Mouse (Mus musculus) stomach, embryonic 16.5 days (tissue): Measurements from ENCODE around the gene Olfr96. TPM values are rescaled to one million over a fixed set of nuclear protein-coding genes. Genes with fewer than 3 reads are reported as not detected.

Source experiments
- ATAC-seq: fragments of 200-750 bp; cut with Nextera tagmentation; 2 replicates; pipeline ENCODE4 v1.8.0; 2017; ENCODE audit warnings: moderate number of reproducible peaks, moderate TSS enrichment; ENCODE audit not compliant: insufficient read depth, low FRiP score
- H3K27ac ChIP-seq: fragments of 300-500 bp; sonication (generic); 2 replicates; pipeline ENCODE4 v1.5.1; 2014; ENCODE audit warnings: low read length
- H3K27me3 ChIP-seq: fragments of 300-500 bp; sonication (generic); 2 replicates; pipeline ENCODE4 v1.6.1; 2014; ENCODE audit warnings: low read length, control low read depth, mixed read lengths; ENCODE audit not compliant: control insufficient read depth, insufficient read depth
- H3K36me3 ChIP-seq: fragments of 300-500 bp; sonication (generic); 2 replicates; pipeline ENCODE4 v1.6.1; 2014; ENCODE audit warnings: low read length; ENCODE audit not compliant: control insufficient read depth, insufficient read depth
- H3K4me1 ChIP-seq: fragments of 300-500 bp; sonication (generic); 2 replicates; pipeline ENCODE4 v1.6.1; 2014; ENCODE audit warnings: low read length, control low read depth, mixed read lengths; ENCODE audit not compliant: control insufficient read depth, insufficient read depth
- H3K4me2 ChIP-seq: fragments of 300-500 bp; sonication (generic); 2 replicates; pipeline ENCODE4 v1.6.1; 2014; ENCODE audit warnings: low read depth, low read length, mixed read lengths
- H3K4me3 ChIP-seq: fragments of 300-500 bp; sonication (generic); replicated peaks from 2 replicates; pipeline ENCODE4 v1.5.1; 2014; ENCODE audit warnings: mild to moderate bottlenecking, low read length
- H3K9ac ChIP-seq: fragments of 300-500 bp; sonication (generic); 2 replicates; pipeline ENCODE4 v1.6.1; 2014; ENCODE audit warnings: low read length
- H3K9me3 ChIP-seq: fragments of 300-500 bp; sonication (generic); replicated peaks from 2 replicates; pipeline ENCODE4 v1.6.1; 2016; ENCODE audit warnings: low read length, control low read depth; ENCODE audit not compliant: control insufficient read depth
- WGBS: fragments of 180-500 bp; shearing (Covaris S2); extraction: QIAGEN DNeasy Blood & Tissue Kit; methylation state at CpG from one replicate; pipeline ENCODE4 v1.1.7; 2014; 5-methylcytosine and 5-hydroxymethylcytosine counted together
- polyA plus RNA-seq: library from polyadenylated mRNA; unstranded; fragments of >200 nt; fragmentation: Nextera tagmentation; extraction: Ambion mirVana; gene quantifications from 2 replicates; pipeline ENCODE4 v1.2.1, GENCODE M21; 2015

Gene Olfr96
- polyA plus RNA-seq, 1 experiment from 2014 or later: not detected

- 12% methylated on average over 1 of the region's 1 CpGs for WGBS
- Histone ChIP-seq H3K9ac (no peak overlapping the region), H3K27ac (no peak overlapping the region), H3K4me1 (no peaks in the 10 kb centered on the region), H3K27me3 (no peaks in the 10 kb centered on the region), H3K36me3 (no peaks in the 10 kb centered on the region), H3K9me3 (no peaks in the 10 kb centered on the region), H3K4me2 (no peak overlapping the region), H3K4me3 (no peak overlapping the region)
- ATAC-seq: peak; percentile 50; the same call in 1 of the 2 replicates
Observed at GRCm38 (mm10) chr17:37250544-37250943, 30.6 kb downstream of the Olfr96 start.

GRCm38 (mm10) chr17:37263626-37264025 lies 43.7 kb downstream of the Olfr96 start, which contains the start of gene Olfr98:
Gene Olfr98, minus strand, starts transcription at chr17:37263749.
- Histone ChIP-seq H3K4me1 (no peaks in the 10 kb centered on the region), H3K27ac (no peak within 1 kb of the TSS), H3K36me3 (no peaks in the 10 kb centered on the region), H3K27me3 (no peaks in the 10 kb centered on the region), H3K4me2 (no peak within 1 kb of the TSS), H3K9ac (no peak within 1 kb of the TSS), H3K9me3 (no peaks in the 10 kb centered on the region), H3K4me3 (no peak within 1 kb of the TSS)
- ATAC-seq: no peak
- 90% methylated on average over 1 of the region's 1 CpGs for WGBS

- no peaks in the 10 kb centered on the region for H3K36me3 ChIP-seq
- peak within 1 kb of the TSS; percentile 67 for H3K9ac ChIP-seq
- no peaks in the 10 kb centered on the region for H3K27me3 ChIP-seq
- no peak within 1 kb of the TSS for H3K27ac ChIP-seq
- peak; percentile 91 for ATAC-seq
- peak within 1 kb of the TSS; percentile 66 for H3K4me3 ChIP-seq
- no peaks in the 10 kb centered on the region for H3K4me1 ChIP-seq
- 2% methylated on average over 26 of the region's 26 CpGs for WGBS
- H3K9me3 ChIP-seq: no peaks in the 10 kb centered on the region
- peak within 1 kb of the TSS; percentile 94 for H3K4me2 ChIP-seq
Observed at GRCm38 (mm10) chr17:37270058-37270701, 50.2 kb downstream of the Olfr96 start, which contains the start of gene H2-M3. Gene H2-M3, plus strand, starts transcription at chr17:37270220.

- Histone ChIP-seq H3K4me2 (peak overlapping the region; percentile 94), H3K27ac (no peak overlapping the region), H3K4me3 (peak overlapping the region; percentile 66), H3K36me3 (no peaks in the 10 kb centered on the region), H3K27me3 (no peaks in the 10 kb centered on the region), H3K9me3 (no peaks in the 10 kb centered on the region), H3K9ac (peak overlapping the region; percentile 67; the same call in 1 of the 2 replicates), H3K4me1 (no peaks in the 10 kb centered on the region)
- ATAC-seq: peak; percentile 45; the same call in 1 of the 2 replicates
- WGBS: 54% methylated on average over 8 of the region's 8 CpGs
Observed at GRCm38 (mm10) chr17:37270702-37271092, 50.8 kb downstream of the Olfr96 start.

DNA sequence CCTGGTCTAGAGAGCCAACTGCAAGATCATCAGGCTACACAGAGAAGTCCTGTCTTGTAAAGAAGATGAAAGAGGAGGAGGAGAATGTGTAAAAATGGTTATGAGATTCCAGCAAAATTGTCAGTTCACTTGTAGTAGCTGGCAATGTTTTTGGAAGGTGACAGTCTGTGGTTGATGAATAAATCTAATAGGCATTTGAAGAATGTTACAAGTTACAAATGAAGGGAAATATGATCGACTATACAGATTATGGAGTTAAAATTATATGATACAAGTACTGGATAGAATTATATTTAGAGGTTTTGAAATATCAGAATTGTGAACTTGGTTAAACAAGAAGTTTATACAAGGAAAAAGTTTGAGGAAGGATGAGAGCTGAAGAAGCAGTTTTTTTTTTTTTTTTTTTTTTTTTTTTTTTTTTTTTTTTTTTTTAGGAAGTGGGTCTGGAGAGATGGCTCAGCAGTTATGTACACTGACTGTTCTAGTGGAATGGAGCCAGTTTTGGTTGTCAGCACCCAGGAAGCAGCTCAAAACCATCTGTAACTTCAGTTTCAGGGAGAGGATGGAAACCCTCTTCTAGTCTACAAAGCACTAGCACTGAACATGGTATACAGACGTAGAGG lies 55.8 kb downstream of the Olfr96 start:
- Histone ChIP-seq H3K4me1 (no peaks in the 10 kb centered on the region), H3K9me3 (no peaks in the 10 kb centered on the region), H3K9ac (no peak overlapping the region), H3K4me3 (no peak overlapping the region), H3K4me2 (no peak overlapping the region), H3K27ac (no peak overlapping the region), H3K36me3 (no peaks in the 10 kb centered on the region), H3K27me3 (no peaks in the 10 kb centered on the region)
- WGBS: 76% methylated on average over 2 of the region's 2 CpGs
- ATAC-seq: no peak

Other genes starting within 250 kb of the Olfr96 start
- not detected in 2 replicates for gene 2410137M14Rik, start 238.9 kb upstream of the Olfr96 start, polyA plus RNA-seq
- 0.35 and 0.43 TPM in 2 replicates for gene H2-M5, start 230.6 kb upstream of the Olfr96 start, polyA plus RNA-seq
- 40.9 and 50.3 TPM in 2 replicates for gene Zfp57, start 219.0 kb upstream of the Olfr96 start, polyA plus RNA-seq
- gene Mog, start 196.7 kb upstream of the Olfr96 start, polyA plus RNA-seq: 0.21 TPM in 1 of 2 replicates, not detected in the other
- 7.2 and 7.5 TPM in 2 replicates for gene Gabbr1, start 174.2 kb upstream of the Olfr96 start, polyA plus RNA-seq
- not detected in 2 replicates for gene Olfr90, start 131.6 kb upstream of the Olfr96 start, polyA plus RNA-seq
- gene Olfr91, start 121.9 kb upstream of the Olfr96 start, polyA plus RNA-seq: not detected in 2 replicates
- gene Olfr92, start 100.1 kb upstream of the Olfr96 start, polyA plus RNA-seq: not detected in 2 replicates
- not detected in 2 replicates for gene Olfr93, start 58.7 kb upstream of the Olfr96 start, polyA plus RNA-seq
- not detected in 2 replicates for gene Ubd, start 26.3 kb upstream of the Olfr96 start, polyA plus RNA-seq
- gene Olfr94, start 19.2 kb upstream of the Olfr96 start, polyA plus RNA-seq: not detected in 2 replicates
- gene Olfr95, start 7.0 kb upstream of the Olfr96 start, polyA plus RNA-seq: not detected in 2 replicates
- gene Olfr97, start 17.2 kb downstream of the Olfr96 start, polyA plus RNA-seq: not detected in 2 replicates
- gene Olfr98, start 43.6 kb downstream of the Olfr96 start, polyA plus RNA-seq: not detected in 2 replicates
- gene H2-M3, start 50.1 kb downstream of the Olfr96 start, polyA plus RNA-seq: 3.2 and 4.0 TPM in 2 replicates
- not detected in 2 replicates for gene Olfr99, start 63.3 kb downstream of the Olfr96 start, polyA plus RNA-seq
- not detected in 2 replicates for gene Olfr101, start 84.2 kb downstream of the Olfr96 start, polyA plus RNA-seq
- gene Olfr102, start 96.9 kb downstream of the Olfr96 start, polyA plus RNA-seq: not detected in 2 replicates
- not detected in 2 replicates for gene Olfr103, start 119.6 kb downstream of the Olfr96 start, polyA plus RNA-seq
- gene Olfr104-ps, start 139.4 kb downstream of the Olfr96 start, polyA plus RNA-seq: not detected in 2 replicates
- gene Olfr105-ps, start 158.9 kb downstream of the Olfr96 start, polyA plus RNA-seq: not detected in 2 replicates
- not detected in 2 replicates for gene Olfr106-ps, start 170.2 kb downstream of the Olfr96 start, polyA plus RNA-seq
- gene Olfr107, start 179.1 kb downstream of the Olfr96 start, polyA plus RNA-seq: not detected in 2 replicates
- not detected in 2 replicates for gene Olfr108, start 225.3 kb downstream of the Olfr96 start, polyA plus RNA-seq
- not detected in 2 replicates for gene Olfr109, start 238.8 kb downstream of the Olfr96 start, polyA plus RNA-seq